Mouse (Mus musculus): ENCODE measurements around the gene Ddx39b. TPM values are rescaled to one million over a fixed set of nuclear protein-coding genes. Genes with fewer than 3 reads are reported as not detected.
"Not testable (repeated sequence)": the region's sequence is repeated elsewhere in the genome, so short reads cannot be mapped to it uniquely, and the experiment has no call there.

The Ddx39b gene
- polyA plus RNA-seq, 1 experiment = 158 TPM

DNA sequence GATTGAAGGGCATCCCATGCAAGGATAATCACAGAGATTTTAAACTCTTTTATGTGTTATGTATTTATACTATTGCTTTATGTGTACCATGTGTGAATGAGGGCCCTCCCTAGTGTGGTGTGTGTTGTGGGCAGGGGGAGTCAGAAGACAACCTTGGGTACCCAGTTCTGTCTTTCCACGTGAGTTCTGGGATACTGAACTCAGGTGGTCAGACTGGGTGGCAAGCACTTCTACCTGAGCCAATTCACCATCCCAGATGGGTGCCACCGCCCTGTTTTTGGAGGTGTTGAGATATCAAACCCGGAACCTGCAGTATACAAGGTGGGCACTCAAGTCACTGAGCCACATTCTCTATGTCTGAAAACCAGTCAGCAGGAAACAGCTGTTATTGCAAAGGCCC, 30.7 kb downstream of the Ddx39b start:
- no peak for TF ChIP-seq FLI1 (IDR thresholded peaks at IDR 0.05; ENCODE audit: low read length)
- no peak for TF ChIP-seq GATA1 (IDR thresholded peaks at IDR 0.05; ENCODE audit: borderline replicate concordance, low read length)
- H3K27me3 ChIP-seq (replicated peaks) = peaks cover 17% of the 10 kb centered on the region
- H3K9me3 ChIP-seq = peaks cover 16% of the 10 kb centered on the region
- peaks cover 7% of the 10 kb centered on the region for H3K36me3 ChIP-seq (replicated peaks; ENCODE audit: low read length)
- peaks cover 28% of the 10 kb centered on the region for H3K4me1 ChIP-seq
- no peak overlapping the region for H3K4me3 ChIP-seq (replicated peaks)

DNA sequence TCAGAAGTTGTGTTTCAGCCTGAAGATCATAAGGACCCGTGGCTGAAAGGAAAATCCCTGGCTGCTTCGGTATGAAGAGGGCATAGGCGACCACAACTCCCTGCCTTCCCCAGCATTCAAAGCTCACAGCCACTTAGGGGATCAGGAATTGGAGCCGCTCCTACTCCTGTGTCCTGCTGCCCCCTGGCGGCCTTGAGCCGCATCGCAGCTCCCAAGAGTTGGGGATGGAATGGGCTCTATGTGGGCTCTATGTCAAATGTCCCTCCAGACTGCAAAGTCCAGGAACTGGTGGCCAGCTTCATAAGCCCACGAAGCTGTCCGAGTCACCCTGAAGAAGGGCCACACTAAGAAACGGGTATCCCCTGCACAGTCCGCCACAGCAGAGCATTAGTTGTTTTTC, 33.2 kb downstream of the Ddx39b start:
- Histone ChIP-seq H3K4me1 (peaks cover 16% of the 10 kb centered on the region), H3K36me3 (replicated peaks; ENCODE audit: low read length) (no peaks in the 10 kb centered on the region), H3K9me3 (peaks cover 16% of the 10 kb centered on the region), H3K27me3 (replicated peaks) (peaks cover 33% of the 10 kb centered on the region), H3K4me3 (replicated peaks) (peak overlapping the region; percentile 25)
- TF ChIP-seq GATA1 (IDR thresholded peaks at IDR 0.05; ENCODE audit: borderline replicate concordance, low read length) (no peak), FLI1 (IDR thresholded peaks at IDR 0.05; ENCODE audit: low read length) (no peak)

DNA sequence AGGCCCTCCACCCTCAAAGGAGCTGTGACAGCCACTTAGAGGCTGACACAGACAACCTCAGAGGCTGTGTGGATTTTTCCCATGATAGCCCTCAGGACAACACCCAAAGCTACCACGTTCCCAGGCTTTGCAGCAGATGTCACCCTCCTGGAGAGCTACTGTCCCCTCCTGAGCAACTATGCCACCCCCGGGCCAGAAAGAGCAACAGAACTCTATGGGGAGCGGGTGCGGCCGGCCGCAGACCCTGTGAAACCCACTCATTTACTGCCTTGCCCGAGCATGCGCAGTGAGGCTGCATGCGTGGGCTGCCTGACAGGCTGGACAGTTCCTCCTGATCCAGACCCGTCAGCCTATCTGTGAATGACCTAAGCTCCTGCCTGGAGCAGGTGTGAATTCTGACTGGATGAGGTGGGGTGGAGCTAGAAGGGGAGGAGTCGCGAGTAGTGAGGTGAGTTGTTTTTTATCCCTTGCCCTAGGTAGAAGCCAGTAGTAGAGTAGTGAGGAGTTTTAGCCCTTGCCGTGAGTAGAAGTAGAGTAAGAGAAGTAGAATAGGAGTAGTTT, 34.8 kb downstream of the Ddx39b start:
- no peaks in the 10 kb centered on the region for H3K36me3 ChIP-seq (replicated peaks; ENCODE audit: low read length)
- TF ChIP-seq GATA1 (IDR thresholded peaks at IDR 0.05; ENCODE audit: borderline replicate concordance, low read length) (no peak), FLI1 (IDR thresholded peaks at IDR 0.05; ENCODE audit: low read length) (no peak)
- peaks cover 40% of the 10 kb centered on the region for H3K27me3 ChIP-seq (replicated peaks)
- H3K4me1 ChIP-seq = peaks cover 19% of the 10 kb centered on the region
- no peak overlapping the region for H3K4me3 ChIP-seq (replicated peaks)
- peaks cover 16% of the 10 kb centered on the region for H3K9me3 ChIP-seq

DNA sequence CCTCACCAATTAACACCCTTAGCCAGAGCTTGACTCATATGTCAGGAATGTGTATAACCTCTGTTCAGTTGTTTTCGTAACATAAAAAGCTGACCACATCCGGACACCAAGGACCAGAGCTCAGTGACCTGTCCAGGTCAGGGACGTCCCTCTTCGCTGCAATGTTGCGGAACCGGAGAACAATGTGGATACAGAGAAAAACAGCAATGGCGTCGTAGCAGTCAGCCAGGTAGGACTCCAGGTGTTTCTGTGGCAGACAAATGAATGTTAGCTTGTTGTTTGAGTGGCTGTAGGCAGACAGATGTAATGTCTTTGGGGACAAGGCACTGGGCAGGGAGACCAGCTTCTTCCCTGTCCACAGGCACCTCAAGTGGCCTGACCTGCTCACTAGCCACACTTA, 36.5 kb downstream of the Ddx39b start:
- Histone ChIP-seq H3K4me3 (replicated peaks) (no peak overlapping the region), H3K27me3 (replicated peaks) (peaks cover 47% of the 10 kb centered on the region), H3K9me3 (peaks cover 6% of the 10 kb centered on the region), H3K36me3 (replicated peaks; ENCODE audit: low read length) (no peaks in the 10 kb centered on the region), H3K4me1 (peaks cover 19% of the 10 kb centered on the region)
- no peak for TF ChIP-seq GATA1 (IDR thresholded peaks at IDR 0.05; ENCODE audit: borderline replicate concordance, low read length)
- no peak for TF ChIP-seq FLI1 (IDR thresholded peaks at IDR 0.05; ENCODE audit: low read length)

DNA sequence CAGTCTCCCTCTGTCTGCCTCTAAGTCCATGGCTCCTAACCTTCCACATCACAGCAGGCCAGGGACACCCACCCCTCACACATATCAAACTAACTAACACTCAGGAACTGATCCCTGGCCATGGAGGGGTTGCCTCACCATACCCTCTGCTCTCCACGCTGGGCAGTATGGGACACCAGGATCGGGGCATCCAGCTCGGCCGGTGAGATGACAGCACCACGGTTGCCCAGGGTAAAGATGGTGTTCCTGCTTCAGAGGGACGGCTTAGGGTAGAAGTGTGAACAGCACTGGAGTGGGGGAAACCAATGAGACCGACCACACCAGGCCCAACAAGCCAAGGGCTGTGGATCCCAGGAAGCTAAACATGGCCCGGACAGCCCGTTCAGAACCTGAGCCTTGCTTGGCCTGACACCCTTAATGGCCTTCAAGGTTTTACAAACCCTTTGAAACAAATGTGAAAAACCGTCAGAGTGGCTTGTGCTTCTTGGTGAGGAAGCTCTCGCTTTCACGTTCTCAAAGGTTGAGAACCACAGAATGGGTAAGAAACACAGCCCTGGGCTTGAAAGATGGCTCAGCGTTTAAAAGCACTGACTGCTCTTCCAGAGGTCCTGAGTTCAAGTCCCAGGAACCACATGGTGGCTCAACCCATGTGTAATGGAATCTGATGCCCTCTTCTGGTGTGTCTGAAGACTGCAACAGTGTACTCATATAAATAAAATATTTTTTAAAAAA, 37.6 kb downstream of the Ddx39b start:
- TF ChIP-seq FLI1 (IDR thresholded peaks at IDR 0.05; ENCODE audit: low read length) = no peak
- no peak for TF ChIP-seq GATA1 (IDR thresholded peaks at IDR 0.05; ENCODE audit: borderline replicate concordance, low read length)
- H3K4me3 ChIP-seq (replicated peaks) = no peak overlapping the region
- H3K36me3 ChIP-seq (replicated peaks; ENCODE audit: low read length) = no peaks in the 10 kb centered on the region
- H3K4me1 ChIP-seq = peaks cover 19% of the 10 kb centered on the region
- no peaks in the 10 kb centered on the region for H3K9me3 ChIP-seq
- H3K27me3 ChIP-seq (replicated peaks) = peaks cover 54% of the 10 kb centered on the region

DNA sequence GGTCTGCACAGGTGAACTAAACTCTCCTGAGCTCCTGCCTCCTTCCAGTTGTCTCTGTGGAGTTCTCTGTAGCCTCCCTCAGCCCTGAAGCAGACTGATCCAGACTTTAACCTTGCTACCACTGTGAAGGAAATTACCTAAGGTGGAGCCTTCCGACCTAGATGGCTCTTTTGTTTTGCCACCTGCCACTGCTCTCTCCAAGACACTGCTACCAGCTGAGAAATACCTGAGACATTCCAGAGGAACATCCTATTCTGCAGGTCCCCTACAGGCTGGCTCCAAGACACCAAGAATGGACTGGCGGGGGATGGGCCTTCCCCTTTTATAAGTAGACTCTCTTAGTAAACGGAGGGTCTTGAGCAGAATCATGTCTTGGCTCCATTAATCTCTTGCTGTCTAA, 38.7 kb downstream of the Ddx39b start:
- peaks cover 58% of the 10 kb centered on the region for H3K27me3 ChIP-seq (replicated peaks)
- no peak overlapping the region for H3K4me3 ChIP-seq (replicated peaks)
- no peaks in the 10 kb centered on the region for H3K36me3 ChIP-seq (replicated peaks; ENCODE audit: low read length)
- H3K4me1 ChIP-seq = peaks cover 8% of the 10 kb centered on the region; the same call in 1 of the 2 replicates
- TF ChIP-seq GATA1 (IDR thresholded peaks at IDR 0.05; ENCODE audit: borderline replicate concordance, low read length) = no peak
- TF ChIP-seq FLI1 (IDR thresholded peaks at IDR 0.05; ENCODE audit: low read length) = no peak
- no peaks in the 10 kb centered on the region for H3K9me3 ChIP-seq

DNA sequence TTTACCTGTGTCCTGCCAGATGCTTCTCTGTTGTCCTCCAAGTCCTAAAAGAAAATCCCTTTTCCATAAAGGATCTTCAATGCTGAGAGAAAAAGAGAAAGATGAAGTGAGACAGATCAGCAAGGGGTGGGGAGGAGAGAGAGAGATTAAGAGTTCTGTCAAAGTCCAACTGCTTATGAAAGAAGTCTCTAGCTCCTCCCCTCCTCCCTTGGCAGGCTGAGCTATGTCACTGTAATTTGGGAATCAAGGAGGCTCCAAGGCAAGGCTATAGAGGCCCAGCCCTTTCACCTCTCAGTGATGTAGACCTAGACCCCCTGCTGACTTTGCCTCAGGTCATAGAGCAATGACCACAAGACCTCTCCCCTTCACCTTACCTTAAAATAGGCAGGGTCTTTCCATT, 43.9 kb downstream of the Ddx39b start:
- peaks cover 50% of the 10 kb centered on the region for H3K27me3 ChIP-seq (replicated peaks)
- TF ChIP-seq GATA1 (IDR thresholded peaks at IDR 0.05; ENCODE audit: borderline replicate concordance, low read length) = no peak
- TF ChIP-seq FLI1 (IDR thresholded peaks at IDR 0.05; ENCODE audit: low read length) = no peak
- H3K36me3 ChIP-seq (replicated peaks; ENCODE audit: low read length) = no peaks in the 10 kb centered on the region
- no peaks in the 10 kb centered on the region for H3K9me3 ChIP-seq
- no peaks in the 10 kb centered on the region for H3K4me1 ChIP-seq
- H3K4me3 ChIP-seq (replicated peaks) = no peak overlapping the region

DNA sequence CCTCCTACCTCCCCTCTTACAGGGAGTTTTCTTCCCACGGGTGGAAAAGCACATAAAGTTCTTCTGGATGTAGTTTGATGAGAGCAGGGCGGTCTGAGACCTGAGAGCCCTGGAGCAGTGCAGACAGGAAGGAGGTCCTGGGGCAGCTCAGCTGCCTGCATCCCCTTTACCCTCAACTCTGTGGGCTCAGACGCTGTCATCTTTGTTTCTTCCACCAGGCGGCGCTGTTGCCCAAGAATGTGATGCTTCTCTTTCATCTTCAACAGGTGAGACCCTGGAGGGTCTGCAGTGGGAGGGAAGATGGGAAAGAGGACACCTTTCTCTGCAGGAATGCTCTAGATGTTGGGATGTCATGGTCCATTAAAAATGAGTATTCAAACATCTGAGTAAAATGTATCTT, 54.2 kb downstream of the Ddx39b start:
- H3K4me1 ChIP-seq; H3K36me3 ChIP-seq (replicated peaks; ENCODE audit: low read length); H3K4me3 ChIP-seq (replicated peaks): not testable (repeated sequence)
- Histone ChIP-seq H3K27me3 (replicated peaks) (peaks cover 32% of the 10 kb centered on the region), H3K9me3 (peaks cover 39% of the 10 kb centered on the region)

DNA sequence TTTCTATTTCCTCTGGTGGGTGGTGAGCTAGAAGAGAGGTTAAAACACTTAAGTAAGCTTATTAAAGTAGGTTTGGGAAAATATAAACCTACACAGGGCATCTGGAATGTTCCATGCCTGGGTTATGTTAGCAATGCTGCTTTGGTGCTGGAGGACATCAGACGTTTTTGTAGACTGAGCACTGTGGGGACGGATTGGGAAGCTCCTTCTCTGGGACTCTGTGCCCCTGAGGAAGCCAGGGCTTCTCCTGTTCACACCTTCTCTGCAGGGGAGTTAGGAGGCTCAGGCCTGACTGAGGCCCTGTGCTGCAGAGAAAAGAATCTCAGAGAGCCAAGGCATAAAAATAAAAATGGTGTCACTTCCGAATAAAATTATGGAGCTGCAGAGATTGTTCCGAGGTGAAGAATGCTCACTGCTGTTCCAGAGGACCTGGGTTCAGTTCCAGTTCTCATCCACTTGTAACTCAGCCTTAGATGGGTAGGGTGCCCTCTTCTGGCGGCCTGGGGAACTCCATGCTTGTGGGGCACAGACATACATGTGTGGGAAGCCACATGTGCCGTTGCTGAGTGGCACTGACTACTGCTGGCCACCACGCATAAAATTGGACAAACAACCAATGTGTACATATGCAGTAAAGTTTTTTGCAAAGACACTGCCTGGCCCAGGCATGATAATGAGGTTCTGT, 58.9 kb downstream of the Ddx39b start:
- peaks cover 33% of the 10 kb centered on the region for H3K27me3 ChIP-seq (replicated peaks)
- H3K4me3 ChIP-seq (replicated peaks); H3K4me1 ChIP-seq; H3K36me3 ChIP-seq (replicated peaks; ENCODE audit: low read length): not testable (repeated sequence)
- H3K9me3 ChIP-seq = peaks cover 17% of the 10 kb centered on the region

DNA sequence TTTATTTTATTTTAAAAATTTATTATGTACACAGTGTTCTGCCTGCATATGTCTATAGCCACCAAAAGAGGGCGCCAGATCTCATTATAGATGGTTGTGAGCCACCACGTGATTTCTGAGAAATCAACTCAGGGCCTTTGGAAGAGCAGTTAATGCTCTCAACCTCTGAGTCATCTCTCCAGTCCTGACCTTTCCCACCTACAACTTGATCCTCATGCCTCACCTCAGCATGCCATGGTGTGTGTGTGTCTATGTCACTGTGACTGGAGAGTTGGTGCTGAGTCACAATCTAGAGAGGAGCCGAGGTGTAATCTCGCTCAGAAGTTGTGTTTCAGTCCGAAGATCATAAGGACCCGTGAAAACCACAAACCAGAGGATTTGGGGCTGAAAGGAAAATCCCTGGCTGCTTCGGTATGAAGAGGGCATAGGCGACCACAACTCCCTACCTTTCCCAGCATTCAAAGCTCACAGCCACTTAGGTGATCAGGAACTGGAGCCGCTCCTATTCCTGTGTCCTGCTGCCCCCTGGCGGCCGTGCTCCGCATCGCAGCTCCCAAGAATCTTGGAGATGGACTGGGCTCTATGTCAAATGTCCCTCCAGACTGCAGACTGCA, 60.2 kb downstream of the Ddx39b start:
- H3K4me3 ChIP-seq (replicated peaks) = peak overlapping the region; percentile 72
- H3K36me3 ChIP-seq (replicated peaks; ENCODE audit: low read length) = peaks cover 2% of the 10 kb centered on the region
- H3K27me3 ChIP-seq (replicated peaks) = peaks cover 42% of the 10 kb centered on the region
- peaks cover 13% of the 10 kb centered on the region for H3K9me3 ChIP-seq
- H3K4me1 ChIP-seq = peaks cover 9% of the 10 kb centered on the region
- TF ChIP-seq FLI1 (IDR thresholded peaks at IDR 0.05; ENCODE audit: low read length) (no peak), GATA1 (IDR thresholded peaks at IDR 0.05; ENCODE audit: borderline replicate concordance, low read length) (no peak)

Measured in megakaryocyte, embryonic 14.5 days (primary cell).